In the genomic region with DNA sequence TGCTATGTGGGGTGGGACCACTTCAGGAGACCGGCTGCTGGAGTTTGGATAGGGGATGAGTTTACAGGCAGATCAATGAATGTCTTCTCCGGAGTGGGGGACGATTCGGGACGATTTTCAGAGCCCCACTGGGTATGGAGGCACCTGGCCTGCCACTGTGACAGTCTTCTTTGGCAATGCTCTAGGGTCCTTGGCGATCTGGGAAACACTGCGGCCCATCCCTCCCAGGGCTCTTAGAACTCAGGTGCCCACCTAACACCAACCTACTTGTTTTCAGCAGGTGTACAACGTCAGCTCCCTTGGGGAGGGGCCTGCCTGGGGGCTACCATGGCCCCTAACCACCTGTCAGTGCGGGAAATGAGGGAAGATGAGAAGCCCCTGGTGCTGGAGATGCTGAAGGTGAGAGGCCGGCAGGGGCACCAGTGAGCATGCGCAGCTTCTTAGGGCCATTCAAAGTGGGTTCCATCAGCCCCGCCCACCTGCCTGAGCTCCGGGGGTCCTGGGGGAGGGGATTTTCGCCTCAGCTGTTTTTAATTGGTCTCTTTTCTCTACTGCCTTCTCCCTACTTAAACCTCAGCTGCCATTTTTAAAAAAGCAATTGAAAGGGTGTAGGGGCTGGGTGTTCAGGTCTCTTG, we compare ENCODE assay signal across 8 mouse cellular contexts. TPM values are rescaled to one million over a fixed set of nuclear protein-coding genes. Genes with fewer than 3 reads are reported as not detected.
DNase-seq lines count a peak whose midpoint lies in the region; ATAC-seq and TF ChIP-seq lines count a peak whose summit lies in the region.

No protein-coding gene starts in this region.

- WGBS in lung, embryonic 14.5 days: 2% methylated on average over 14 of the region's 14 CpGs
- 1% methylated on average over 14 of the region's 14 CpGs for WGBS in heart, embryonic 13.5 days
- 3% methylated on average over 14 of the region's 14 CpGs for WGBS in liver, postnatal 0 days (ENCODE audit: insufficient replicate concordance)

- TF ChIP-seq EP300 in liver, postnatal 0 days (IDR thresholded peaks at IDR 0.05; ENCODE audit: low read depth): no peak

- peak overlapping the region; percentile 95 for H3K27ac ChIP-seq in lung, embryonic 14.5 days (ENCODE audit: low read depth)
- peak overlapping the region; percentile 88 for H3K27ac ChIP-seq in heart, embryonic 13.5 days (replicated peaks)
- peak overlapping the region; percentile 94 for H3K27ac ChIP-seq in layer of hippocampus, adult 2 months
- H3K27ac ChIP-seq in liver, postnatal 0 days (ENCODE audit: low read depth): no peak overlapping the region

- peak overlapping the region; percentile 41 for H3K9ac ChIP-seq in lung, embryonic 14.5 days
- peak overlapping the region; percentile 80 for H3K9ac ChIP-seq in heart, embryonic 13.5 days
- H3K9ac ChIP-seq in liver, postnatal 0 days (replicated peaks): no peak overlapping the region

- peaks cover 31% of the 10 kb centered on the region for H3K36me3 ChIP-seq in lung, embryonic 14.5 days (ENCODE audit: insufficient read depth)
- H3K36me3 ChIP-seq in heart, embryonic 13.5 days: peaks cover 31% of the 10 kb centered on the region
- peaks cover 20% of the 10 kb centered on the region for H3K36me3 ChIP-seq in liver, postnatal 0 days (replicated peaks; ENCODE audit: insufficient read depth, low read length)

- H3K4me1 ChIP-seq in lung, embryonic 14.5 days (ENCODE audit: insufficient read depth): peaks cover 32% of the 10 kb centered on the region
- H3K4me1 ChIP-seq in heart, embryonic 13.5 days: peaks cover 67% of the 10 kb centered on the region
- H3K4me1 ChIP-seq in liver, postnatal 0 days (ENCODE audit: insufficient read depth): peaks cover 15% of the 10 kb centered on the region

- no peaks in the 10 kb centered on the region for H3K9me3 ChIP-seq in lung, embryonic 14.5 days (ENCODE audit: low read depth, low read length)
- no peaks in the 10 kb centered on the region for H3K9me3 ChIP-seq in heart, embryonic 13.5 days
- H3K9me3 ChIP-seq in liver, postnatal 0 days (ENCODE audit: low read length): no peaks in the 10 kb centered on the region

- peak overlapping the region; percentile 53 for H3K4me2 ChIP-seq in lung, embryonic 14.5 days
- H3K4me2 ChIP-seq in heart, embryonic 13.5 days: peak overlapping the region; percentile 88
- peak overlapping the region; percentile 55 for H3K4me2 ChIP-seq in liver, postnatal 0 days (ENCODE audit: low read depth, low read length)

- no peak for ATAC-seq in lung, embryonic 14.5 days (ENCODE audit: insufficient read depth)
- ATAC-seq in heart, embryonic 13.5 days (ENCODE audit: extremely low read depth, insufficient number of reproducible peaks, low FRiP score, low TSS enrichment): no peak
- ATAC-seq in liver, postnatal 0 days: no peak

- peak overlapping the region; percentile 18 for H3K4me3 ChIP-seq in lung, embryonic 14.5 days (ENCODE audit: low read depth, low read length)
- peak overlapping the region; percentile 48 for H3K4me3 ChIP-seq in heart, embryonic 13.5 days
- peak overlapping the region; percentile 85 for H3K4me3 ChIP-seq in layer of hippocampus, adult 2 months
- no peak overlapping the region; the same call in 1 of the 2 replicates for H3K4me3 ChIP-seq in liver, postnatal 0 days (ENCODE audit: low read depth, low read length)

- TF ChIP-seq CTCF in lung, embryonic 14.5 days (IDR thresholded peaks at IDR 0.05; ENCODE audit: low read depth): peak; percentile 51
- peak; percentile 74 for TF ChIP-seq CTCF in layer of hippocampus, adult 2 months (conservative IDR thresholded peaks at IDR 0.05)
- peak; percentile 31; the same call in 1 of the 2 replicates for TF ChIP-seq CTCF in liver, postnatal 0 days (IDR thresholded peaks at IDR 0.05; ENCODE audit: low read depth)

- H3K27me3 ChIP-seq in lung, embryonic 14.5 days (ENCODE audit: insufficient read depth, low read length): no peaks in the 10 kb centered on the region
- peaks cover 4% of the 10 kb centered on the region; the same call in 1 of the 2 replicates for H3K27me3 ChIP-seq in heart, embryonic 13.5 days (replicated peaks)
- peaks cover 23% of the 10 kb centered on the region for H3K27me3 ChIP-seq in liver, postnatal 0 days (ENCODE audit: insufficient read depth, low read length)

- peak; percentile 67 for DNase-seq in lung, embryonic 14.5 days
- DNase-seq in lung, adult 18-20 months: no peak
- peak; percentile 62 to 85 for DNase-seq in cerebellum, postnatal 4 days (ENCODE audit: low spot score in 2 of 2)
- DNase-seq in layer of hippocampus, adult 2 months (ENCODE audit: low spot score in 2 of 2): peak; percentile 78 to 84
- DNase-seq in liver, postnatal 0 days: no peak
- DNase-seq in right cerebral cortex, postnatal 4 days: peak; percentile 90
- no peak for DNase-seq in urinary bladder, adult 2 months (ENCODE audit: low spot score)

RNA-seq across cellular contexts. Expression of a gene that starts 1.2 kb away (rescaled TPM):
- 1.4 and 2.3 TPM in 2 replicates for polyA plus RNA-seq in lung, embryonic 14.5 days (2014; fragmentation: Nextera tagmentation; extraction: Ambion mirVana)
- 4.2 and 5.8 TPM in 2 replicates for polyA plus RNA-seq in heart, embryonic 13.5 days (2015; fragmentation: Nextera tagmentation; extraction: Ambion mirVana)
- total RNA-seq in layer of hippocampus, adult 2 months (2021): 100 to 1,000 TPM; 103 to 114 TPM
- polyA plus RNA-seq in liver, postnatal 0 days (2015; fragmentation: Nextera tagmentation; extraction: Ambion mirVana): 0.09 and 0.20 TPM in 2 replicates
- polyA plus RNA-seq in urinary bladder, adult 2 months (2012; rRNA removed): 10.6 and 14.1 TPM in 2 replicates

RNA-seq across cellular contexts. Expression of a gene that starts 2.5 kb away (rescaled TPM):
- polyA plus RNA-seq in lung, embryonic 14.5 days (2014; fragmentation: Nextera tagmentation; extraction: Ambion mirVana): 2.1 and 2.2 TPM in 2 replicates
- 1.5 and 2.0 TPM in 2 replicates for polyA plus RNA-seq in heart, embryonic 13.5 days (2015; fragmentation: Nextera tagmentation; extraction: Ambion mirVana)
- 1 to 10 TPM; 2.4 to 3.5 TPM for total RNA-seq in layer of hippocampus, adult 2 months (2021)
- polyA plus RNA-seq in liver, postnatal 0 days (2015; fragmentation: Nextera tagmentation; extraction: Ambion mirVana): 0.06 TPM in 2 replicates
- polyA plus RNA-seq in urinary bladder, adult 2 months (2012; rRNA removed): 10.5 and 12.9 TPM in 2 replicates

RNA-seq across cellular contexts. Expression of a gene that starts 8.0 kb away (rescaled TPM):
- polyA plus RNA-seq in lung, embryonic 14.5 days (2014; fragmentation: Nextera tagmentation; extraction: Ambion mirVana): 4.2 and 4.3 TPM in 2 replicates
- polyA plus RNA-seq in heart, embryonic 13.5 days (2015; fragmentation: Nextera tagmentation; extraction: Ambion mirVana): 2.4 and 2.9 TPM in 2 replicates
- 10 to 100 TPM; 15.0 to 15.8 TPM for total RNA-seq in layer of hippocampus, adult 2 months (2021)
- 0.90 and 1.0 TPM in 2 replicates for polyA plus RNA-seq in liver, postnatal 0 days (2015; fragmentation: Nextera tagmentation; extraction: Ambion mirVana)
- polyA plus RNA-seq in urinary bladder, adult 2 months (2012; rRNA removed): 7.7 and 10.1 TPM in 2 replicates

RNA-seq across cellular contexts. Expression of a gene that starts 16.7 kb away (rescaled TPM):
- polyA plus RNA-seq in lung, embryonic 14.5 days (2014; fragmentation: Nextera tagmentation; extraction: Ambion mirVana): not detected in 2 replicates
- polyA plus RNA-seq in heart, embryonic 13.5 days (2015; fragmentation: Nextera tagmentation; extraction: Ambion mirVana): 0.27 TPM in 1 of 2 replicates, not detected in the other
- under 1 TPM in 1 of 2 experiments, not detected in 1; 0.28 TPM for total RNA-seq in layer of hippocampus, adult 2 months (2021)
- polyA plus RNA-seq in liver, postnatal 0 days (2015; fragmentation: Nextera tagmentation; extraction: Ambion mirVana): not detected in 2 replicates
- 0.15 and 0.22 TPM in 2 replicates for polyA plus RNA-seq in urinary bladder, adult 2 months (2012; rRNA removed)

RNA-seq across cellular contexts. Expression of a gene that starts 41.2 kb away (rescaled TPM):
- 0.13 and 0.46 TPM in 2 replicates for polyA plus RNA-seq in lung, embryonic 14.5 days (2014; fragmentation: Nextera tagmentation; extraction: Ambion mirVana)
- polyA plus RNA-seq in heart, embryonic 13.5 days (2015; fragmentation: Nextera tagmentation; extraction: Ambion mirVana): 4.0 and 5.8 TPM in 2 replicates
- total RNA-seq in layer of hippocampus, adult 2 months (2021): under 1 TPM in 1 of 2 experiments, not detected in 1; 0.31 TPM
- 0.09 TPM in 1 of 2 replicates, not detected in the other for polyA plus RNA-seq in liver, postnatal 0 days (2015; fragmentation: Nextera tagmentation; extraction: Ambion mirVana)
- polyA plus RNA-seq in urinary bladder, adult 2 months (2012; rRNA removed): 0.29 and 0.46 TPM in 2 replicates

Comparison
In these comparisons a context has a peak if more than half of its experiments do, and no peak if none do; other contexts are left out.
1. DNase-seq: peak in lung, embryonic 14.5 days (single experiment), cerebellum, postnatal 4 days (2 of 2), layer of hippocampus, adult 2 months (2 of 2) and right cerebral cortex, postnatal 4 days (single experiment); none in lung, adult 18-20 months (0 of 2), liver, postnatal 0 days (single experiment) and urinary bladder, adult 2 months (single experiment).
2. Peak in every context shown above with its lines, with median percentiles within 50 percentile points of each other: H3K4me2 ChIP-seq and CTCF ChIP-seq.